Mouse (Mus musculus) liver, adult 2 months (tissue): Measurements from ENCODE around the gene Dbx1. TPM values are rescaled to one million over a fixed set of nuclear protein-coding genes. Genes with fewer than 3 reads are reported as not detected.

Experiments used
- DNase-seq: peaks from one replicate; pipeline ENCODE4 v3.0.0-alpha.2; 2011; ENCODE audit warnings: low read depth, low spot score; ENCODE audit errors: extremely low read depth
- H3K27ac ChIP-seq: fragments of 200-500 bp; replicated peaks from 2 replicates; pipeline ENCODE4 v1.5.1; 2012; ENCODE audit warnings: low read depth, mild to moderate bottlenecking, control low read depth, inconsistent platforms, low read length; ENCODE audit not compliant: insufficient read depth
- H3K27me3 ChIP-seq: fragments of 200-500 bp; 2 replicates; pipeline ENCODE4 v1.6.1; 2012; ENCODE audit warnings: mild to moderate bottlenecking, moderate library complexity, low read length, inconsistent platforms; ENCODE audit not compliant: control insufficient read depth, insufficient read depth
- H3K36me3 ChIP-seq: fragments of 200-500 bp; 2 replicates; pipeline ENCODE4 v1.6.1; 2012; ENCODE audit warnings: low read length, inconsistent platforms; ENCODE audit not compliant: control insufficient read depth, insufficient read depth
- H3K4me1 ChIP-seq: fragments of 200-500 bp; 2 replicates; pipeline ENCODE4 v1.6.1; 2011; ENCODE audit warnings: low read length; ENCODE audit not compliant: control insufficient read depth, insufficient read depth
- H3K4me3 ChIP-seq: fragments of 200-500 bp; 2 replicates; pipeline ENCODE4 v1.5.1; 2011; ENCODE audit warnings: low read depth, mild to moderate bottlenecking, control low read depth, low read length, moderate library complexity; ENCODE audit not compliant: insufficient read depth
- H3K79me2 ChIP-seq: fragments of 200-500 bp; 2 replicates; pipeline ENCODE4 v1.6.1; 2012; ENCODE audit warnings: inconsistent platforms, mild to moderate bottlenecking, low read length, moderate library complexity; ENCODE audit not compliant: control insufficient read depth, insufficient read depth
- H3K9ac ChIP-seq: fragments of 200-500 bp; 2 replicates; pipeline ENCODE4 v1.6.1; 2012; ENCODE audit warnings: low read depth, mild to moderate bottlenecking, control low read depth, inconsistent platforms, low read length
- CTCF ChIP-seq: fragments of 200-500 bp; IDR thresholded peaks from 2 replicates; pipeline ENCODE4 v1.5.1; 2011; ENCODE audit warnings: low read depth, low read length, control low read depth
- POLR2A ChIP-seq: fragments of 200-500 bp; IDR thresholded peaks from 2 replicates; pipeline ENCODE4 v1.6.1; 2011; ENCODE audit warnings: low read length, control low read depth; ENCODE audit not compliant: insufficient read depth; ENCODE audit errors: extremely low read depth
- WGBS: fragments of 180-500 bp; shearing (Covaris S2); methylation state at CpG from one replicate; pipeline ENCODE4 v1.1.7; 2018; 5-methylcytosine and 5-hydroxymethylcytosine counted together
- polyA plus RNA-seq: library from polyadenylated mRNA; depleted of rRNA; stranded (reverse); fragments of >200 nt; gene quantifications from 2 replicates; pipeline ENCODE4 v1.2.3, GENCODE M21; 2012
- total RNA-seq: library from RNA; depleted of rRNA; stranded (reverse); fragments of >200 nt; gene quantifications from 2 replicates; pipeline ENCODE4 v1.2.3, GENCODE M21; 2014

Dbx1 gene
- total and polyA plus RNA-seq, 2 experiments = not detected

GRCm38 (mm10) chr7:49639864-49640708, 3.4 kb upstream of the Dbx1 start:
- Histone ChIP-seq H3K4me1 (no peaks in the 10 kb centered on the region), H3K4me3 (no peak overlapping the region), H3K9ac (no peak overlapping the region), H3K79me2 (no peaks in the 10 kb centered on the region), H3K27me3 (peaks cover 21% of the 10 kb centered on the region), H3K36me3 (no peaks in the 10 kb centered on the region), H3K27ac (no peak overlapping the region)
- 26% methylated on average over 18 of the region's 18 CpGs for WGBS
- TF ChIP-seq CTCF (no peak), POLR2A (no peak)
- DNase-seq = no peak

- Histone ChIP-seq H3K27me3 (peaks cover 24% of the 10 kb centered on the region), H3K79me2 (no peaks in the 10 kb centered on the region), H3K27ac (no peak overlapping the region), H3K4me3 (no peak overlapping the region), H3K9ac (no peak overlapping the region), H3K4me1 (no peaks in the 10 kb centered on the region; the same call in 1 of the 2 replicates), H3K36me3 (no peaks in the 10 kb centered on the region)
- DNase-seq = no peak
- WGBS = 4% methylated on average over 35 of the region's 35 CpGs
- TF ChIP-seq POLR2A (no peak), CTCF (no peak)
Measured at GRCm38 (mm10) chr7:49638941-49639776, 2.5 kb upstream of the Dbx1 start.

GRCm38 (mm10) chr7:49637851-49638663, 1.4 kb upstream of the Dbx1 start:
- TF ChIP-seq POLR2A = no peak
- no peak for TF ChIP-seq CTCF
- WGBS = 5% methylated on average over 21 of the region's 21 CpGs
- no peaks in the 10 kb centered on the region; the same call in 1 of the 2 replicates for H3K4me1 ChIP-seq

GRCm38 (mm10) chr7:49637281-49637680, 632 bp upstream of the Dbx1 start:
- Histone ChIP-seq H3K79me2 (no peaks in the 10 kb centered on the region), H3K27me3 (peaks cover 35% of the 10 kb centered on the region), H3K4me1 (no peaks in the 10 kb centered on the region; the same call in 1 of the 2 replicates), H3K9ac (no peak overlapping the region), H3K27ac (no peak overlapping the region), H3K36me3 (no peaks in the 10 kb centered on the region), H3K4me3 (no peak overlapping the region)
- 4% methylated on average over 9 of the region's 9 CpGs for WGBS
- TF ChIP-seq POLR2A (no peak), CTCF (no peak)
- no peak for DNase-seq

More at GRCm38 (mm10) chr7:49637851-49638663, 1.4 kb upstream of the Dbx1 start:
- H3K79me2 ChIP-seq = no peaks in the 10 kb centered on the region
- no peak overlapping the region for H3K27ac ChIP-seq
- H3K9ac ChIP-seq = no peak overlapping the region
- no peak overlapping the region for H3K4me3 ChIP-seq
- H3K36me3 ChIP-seq = no peaks in the 10 kb centered on the region
- peaks cover 29% of the 10 kb centered on the region for H3K27me3 ChIP-seq
- DNase-seq = no peak

GRCm38 (mm10) chr7:49635971-49636370, 678 bp downstream of the Dbx1 start:
- no peak for DNase-seq
- Histone ChIP-seq H3K27ac (no peak overlapping the region), H3K4me3 (no peak overlapping the region), H3K27me3 (peaks cover 41% of the 10 kb centered on the region), H3K9ac (no peak overlapping the region), H3K79me2 (no peaks in the 10 kb centered on the region), H3K4me1 (no peaks in the 10 kb centered on the region; the same call in 1 of the 2 replicates), H3K36me3 (no peaks in the 10 kb centered on the region)
- TF ChIP-seq POLR2A = no peak
- no peak for TF ChIP-seq CTCF
- WGBS = 5% methylated on average over 22 of the region's 22 CpGs
